In the genomic region with DNA sequence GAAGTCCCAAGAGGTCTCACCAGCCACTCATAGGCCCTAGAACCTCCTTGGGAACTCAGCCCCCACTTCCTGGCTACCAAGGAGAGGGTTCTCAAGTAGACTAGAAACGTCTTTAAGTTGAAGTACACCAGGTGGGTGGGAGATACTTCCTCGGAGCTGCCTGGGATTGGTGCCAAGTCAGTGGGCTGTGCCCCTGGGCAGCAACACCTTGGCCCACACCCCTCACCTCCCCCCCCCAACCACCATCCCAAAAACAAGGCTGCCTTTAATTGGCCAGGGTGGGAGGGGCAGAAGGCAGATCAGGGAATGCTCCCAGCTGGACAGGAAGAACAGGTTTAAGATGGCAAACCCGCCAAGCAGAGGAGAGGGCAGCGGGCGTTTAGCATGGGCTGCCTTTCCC, we compare ENCODE assay signal across 14 mouse cellular contexts. TPM values are rescaled to one million over a fixed set of nuclear protein-coding genes. Genes with fewer than 3 reads are reported as not detected.
DNase-seq lines count a peak whose midpoint lies in the region; ATAC-seq and TF ChIP-seq lines count a peak whose summit lies in the region.
"Had no signal": no experiment of that assay in that cellular context is flagged by ENCODE, and none has a peak within 500 bp of the region (broad histone marks: within the 10 kb centered on the region; RNA-seq: fewer than 3 reads in every experiment).

No protein-coding gene starts in this region.

- H3K27me3 ChIP-seq in embryonic facial prominence, embryonic 13.5 days = no peaks in the 10 kb centered on the region
- peaks cover 34% of the 10 kb centered on the region for H3K27me3 ChIP-seq in embryonic facial prominence, embryonic 10.5 days (replicated peaks; ENCODE audit: low read depth, poor library complexity, severe bottlenecking)
- H3K27me3 ChIP-seq in limb, embryonic 15.5 days = no peaks in the 10 kb centered on the region
- peaks cover 11% of the 10 kb centered on the region for H3K27me3 ChIP-seq in forebrain, postnatal 0 days (ENCODE audit: insufficient read depth, low read length)

- no peak overlapping the region for H3K4me3 ChIP-seq in embryonic facial prominence, embryonic 13.5 days
- H3K4me3 ChIP-seq in embryonic facial prominence, embryonic 10.5 days = no peak overlapping the region
- H3K4me3 ChIP-seq in embryonic fibroblast, embryonic 13.5 days (ENCODE audit: insufficient read depth, low read length) = no peak overlapping the region
- H3K4me3 ChIP-seq in limb, embryonic 15.5 days = no peak overlapping the region
- no peak overlapping the region for H3K4me3 ChIP-seq in forebrain, postnatal 0 days (ENCODE audit: low read depth, low read length)
- H3K4me3 ChIP-seq: erythroblast, embryonic 14.5 days; midbrain, embryonic 12.5 days had no signal

- peaks cover 79% of the 10 kb centered on the region for H3K4me1 ChIP-seq in embryonic facial prominence, embryonic 13.5 days
- H3K4me1 ChIP-seq in embryonic facial prominence, embryonic 10.5 days = peaks cover 73% of the 10 kb centered on the region
- peaks cover 19% of the 10 kb centered on the region for H3K4me1 ChIP-seq in embryonic fibroblast, embryonic 13.5 days (ENCODE audit: control insufficient read depth, insufficient read depth, low read length)
- peaks cover 75% of the 10 kb centered on the region for H3K4me1 ChIP-seq in limb, embryonic 15.5 days
- H3K4me1 ChIP-seq in forebrain, postnatal 0 days (ENCODE audit: insufficient read depth) = no peaks in the 10 kb centered on the region; the same call in 1 of the 2 replicates

- DNase-seq in embryonic facial prominence, embryonic 10.5 days (ENCODE audit: low spot score) = no peak
- peak; percentile 82 for DNase-seq in lung, postnatal 25 days (ENCODE audit: low spot score)
- DNase-seq in forebrain, postnatal 0 days = no peak
- no peak for DNase-seq in ovary, postnatal 14 days (ENCODE audit: low spot score)
- DNase-seq in frontal cortex, postnatal 25 days (ENCODE audit: low spot score in 2 of 2) = no peak
- DNase-seq: adrenal gland, postnatal 10 days; cerebellum, adult 8-10 months had no signal

- TF ChIP-seq CTCF in embryonic fibroblast, embryonic 13.5 days (IDR thresholded peaks at IDR 0.05; ENCODE audit: borderline replicate concordance, insufficient read depth, low read length) = no peak
- TF ChIP-seq CTCF in forebrain, postnatal 0 days (IDR thresholded peaks at IDR 0.05; ENCODE audit: low read depth) = no peak

- ATAC-seq in embryonic facial prominence, embryonic 13.5 days (ENCODE audit: insufficient number of reproducible peaks, insufficient read depth, low FRiP score, low TSS enrichment, low read depth) = no peak
- no peak for ATAC-seq in limb, embryonic 15.5 days (ENCODE audit: insufficient number of reproducible peaks, low FRiP score, low TSS enrichment, low read depth)
- no peak for ATAC-seq in forebrain, postnatal 0 days

- 68% methylated on average over 5 of the region's 5 CpGs for WGBS in embryonic facial prominence, embryonic 13.5 days
- WGBS in embryonic facial prominence, embryonic 10.5 days = 70% methylated on average over 5 of the region's 5 CpGs
- WGBS in limb, embryonic 15.5 days = 46% methylated on average over 5 of the region's 5 CpGs
- 78% methylated on average over 5 of the region's 5 CpGs for WGBS in forebrain, postnatal 0 days

- H3K27ac ChIP-seq in embryonic facial prominence, embryonic 13.5 days = 0 out of 2 replicates have a peak overlapping the region, but pooled peaks have one; percentile 16
- no peak overlapping the region for H3K27ac ChIP-seq in embryonic facial prominence, embryonic 10.5 days (replicated peaks)
- peak overlapping the region; percentile 79 for H3K27ac ChIP-seq in embryonic fibroblast, embryonic 13.5 days (ENCODE audit: insufficient read depth, low read length)
- H3K27ac ChIP-seq in limb, embryonic 15.5 days = peak overlapping the region; percentile 67; the same call in 1 of the 2 replicates
- H3K27ac ChIP-seq in forebrain, postnatal 0 days (ENCODE audit: low read depth, low read length) = no peak overlapping the region
- H3K27ac ChIP-seq: midbrain, embryonic 12.5 days had no signal

- no peaks in the 10 kb centered on the region; the same call in 1 of the 2 replicates for H3K36me3 ChIP-seq in embryonic facial prominence, embryonic 13.5 days
- H3K36me3 ChIP-seq in embryonic facial prominence, embryonic 10.5 days (replicated peaks) = no peaks in the 10 kb centered on the region
- H3K36me3 ChIP-seq in limb, embryonic 15.5 days = no peaks in the 10 kb centered on the region
- no peaks in the 10 kb centered on the region for H3K36me3 ChIP-seq in forebrain, postnatal 0 days (ENCODE audit: insufficient read depth)
- H3K36me3 ChIP-seq: midbrain, embryonic 12.5 days had no signal

- H3K9me3 ChIP-seq in embryonic facial prominence, embryonic 13.5 days = no peaks in the 10 kb centered on the region
- H3K9me3 ChIP-seq in embryonic facial prominence, embryonic 10.5 days = no peaks in the 10 kb centered on the region
- H3K9me3 ChIP-seq in limb, embryonic 15.5 days = no peaks in the 10 kb centered on the region
- H3K9me3 ChIP-seq in forebrain, postnatal 0 days (ENCODE audit: low read length) = no peaks in the 10 kb centered on the region
- H3K9me3 ChIP-seq: midbrain, embryonic 12.5 days had no signal

- TF ChIP-seq POLR2A in embryonic fibroblast, embryonic 13.5 days (IDR thresholded peaks at IDR 0.05; ENCODE audit: low read depth, low read length) = no peak

- H3K9ac ChIP-seq in embryonic facial prominence, embryonic 13.5 days = no peak overlapping the region
- H3K9ac ChIP-seq in limb, embryonic 15.5 days = no peak overlapping the region
- H3K9ac ChIP-seq in forebrain, postnatal 0 days = no peak overlapping the region
- H3K9ac ChIP-seq: midbrain, embryonic 12.5 days had no signal

- H3K4me2 ChIP-seq in embryonic facial prominence, embryonic 13.5 days = peak overlapping the region; percentile 80
- H3K4me2 ChIP-seq in limb, embryonic 15.5 days = peak overlapping the region; percentile 10; the same call in 1 of the 2 replicates
- no peak overlapping the region for H3K4me2 ChIP-seq in forebrain, postnatal 0 days (ENCODE audit: low read depth)
- H3K4me2 ChIP-seq: midbrain, embryonic 12.5 days had no signal

RNA-seq across cellular contexts. Expression of a gene that starts 3.4 kb away (rescaled TPM):
- polyA plus RNA-seq in embryonic facial prominence, embryonic 13.5 days (2015; fragmentation: Nextera tagmentation; extraction: Ambion mirVana) = 81.5 and 87.8 TPM in 2 replicates
- polyA plus RNA-seq in embryonic facial prominence, embryonic 10.5 days (2016; fragmentation: Nextera tagmentation; extraction: Ambion mirVana) = 25.5 and 26.0 TPM in 2 replicates
- 242 and 248 TPM in 2 replicates for polyA plus RNA-seq in embryonic fibroblast, embryonic 13.5 days (2011; ENCODE audit: insufficient read length, low read depth, missing spikeins)
- 107 and 110 TPM in 2 replicates for polyA plus RNA-seq in limb, embryonic 15.5 days (2015; fragmentation: Nextera tagmentation; extraction: Ambion mirVana)
- total RNA-seq in forebrain, postnatal 0 days (2014; rRNA removed) = 11.8 and 14.0 TPM in 2 replicates
- 8.0 and 16.5 TPM in 2 replicates for polyA plus RNA-seq in forebrain, postnatal 0 days (2015; fragmentation: Nextera tagmentation; extraction: Ambion mirVana)

RNA-seq across cellular contexts. Expression of a gene that starts 16.4 kb away (rescaled TPM):
- 56.0 and 65.9 TPM in 2 replicates for polyA plus RNA-seq in embryonic facial prominence, embryonic 13.5 days (2015; fragmentation: Nextera tagmentation; extraction: Ambion mirVana)
- 52.5 and 53.1 TPM in 2 replicates for polyA plus RNA-seq in embryonic facial prominence, embryonic 10.5 days (2016; fragmentation: Nextera tagmentation; extraction: Ambion mirVana)
- 23.1 and 23.6 TPM in 2 replicates for polyA plus RNA-seq in embryonic fibroblast, embryonic 13.5 days (2011; ENCODE audit: insufficient read length, low read depth, missing spikeins)
- polyA plus RNA-seq in limb, embryonic 15.5 days (2015; fragmentation: Nextera tagmentation; extraction: Ambion mirVana) = 54.5 and 61.2 TPM in 2 replicates
- total RNA-seq in forebrain, postnatal 0 days (2014; rRNA removed) = 88.0 and 167 TPM in 2 replicates
- 105 and 110 TPM in 2 replicates for polyA plus RNA-seq in forebrain, postnatal 0 days (2015; fragmentation: Nextera tagmentation; extraction: Ambion mirVana)

RNA-seq across cellular contexts. Expression of a gene that starts 20.5 kb away (rescaled TPM):
- 7.7 and 8.3 TPM in 2 replicates for polyA plus RNA-seq in embryonic facial prominence, embryonic 13.5 days (2015; fragmentation: Nextera tagmentation; extraction: Ambion mirVana)
- 3.1 and 3.2 TPM in 2 replicates for polyA plus RNA-seq in embryonic facial prominence, embryonic 10.5 days (2016; fragmentation: Nextera tagmentation; extraction: Ambion mirVana)
- 4.1 and 5.8 TPM in 2 replicates for polyA plus RNA-seq in embryonic fibroblast, embryonic 13.5 days (2011; ENCODE audit: insufficient read length, low read depth, missing spikeins)
- polyA plus RNA-seq in limb, embryonic 15.5 days (2015; fragmentation: Nextera tagmentation; extraction: Ambion mirVana) = 11.0 and 12.2 TPM in 2 replicates
- total RNA-seq in forebrain, postnatal 0 days (2014; rRNA removed) = 3.6 and 10.5 TPM in 2 replicates
- polyA plus RNA-seq in forebrain, postnatal 0 days (2015; fragmentation: Nextera tagmentation; extraction: Ambion mirVana) = 10.0 and 10.7 TPM in 2 replicates
- polyA plus RNA-seq: erythroblast, embryonic 14.5 days had no signal

RNA-seq across cellular contexts. Expression of a gene that starts 33.2 kb away (rescaled TPM):
- not detected in 2 replicates for polyA plus RNA-seq in embryonic facial prominence, embryonic 13.5 days (2015; fragmentation: Nextera tagmentation; extraction: Ambion mirVana)
- not detected in 2 replicates for polyA plus RNA-seq in embryonic facial prominence, embryonic 10.5 days (2016; fragmentation: Nextera tagmentation; extraction: Ambion mirVana)
- polyA plus RNA-seq in embryonic fibroblast, embryonic 13.5 days (2011; ENCODE audit: insufficient read length, low read depth, missing spikeins) = not detected in 2 replicates
- polyA plus RNA-seq in limb, embryonic 15.5 days (2015; fragmentation: Nextera tagmentation; extraction: Ambion mirVana) = not detected in 2 replicates
- not detected in 2 replicates for total RNA-seq in forebrain, postnatal 0 days (2014; rRNA removed)
- polyA plus RNA-seq in forebrain, postnatal 0 days (2015; fragmentation: Nextera tagmentation; extraction: Ambion mirVana) = not detected in 2 replicates
- total RNA-seq: adrenal gland, postnatal 10 days; left cerebral cortex, adult 18-20 months had no signal
- polyA plus RNA-seq: erythroblast, embryonic 14.5 days; heart, embryonic 14.5 days had no signal

RNA-seq across cellular contexts. Expression of a gene that starts 35.4 kb away (rescaled TPM):
- 66.0 and 105 TPM in 2 replicates for polyA plus RNA-seq in embryonic facial prominence, embryonic 13.5 days (2015; fragmentation: Nextera tagmentation; extraction: Ambion mirVana)
- 0.23 and 0.85 TPM in 2 replicates for polyA plus RNA-seq in embryonic facial prominence, embryonic 10.5 days (2016; fragmentation: Nextera tagmentation; extraction: Ambion mirVana)
- polyA plus RNA-seq in embryonic fibroblast, embryonic 13.5 days (2011; ENCODE audit: insufficient read length, low read depth, missing spikeins) = 0.18 and 3.1 TPM in 2 replicates
- 108 and 113 TPM in 2 replicates for polyA plus RNA-seq in limb, embryonic 15.5 days (2015; fragmentation: Nextera tagmentation; extraction: Ambion mirVana)
- total RNA-seq in forebrain, postnatal 0 days (2014; rRNA removed) = 6.2 and 6.3 TPM in 2 replicates
- polyA plus RNA-seq in forebrain, postnatal 0 days (2015; fragmentation: Nextera tagmentation; extraction: Ambion mirVana) = 3.3 and 7.1 TPM in 2 replicates
- polyA plus RNA-seq: erythroblast, embryonic 14.5 days had no signal

Comparison
In these comparisons a context has a peak if more than half of its experiments do, and no peak if none do; other contexts are left out.
1. H3K27ac ChIP-seq: peak in embryonic facial prominence, embryonic 13.5 days (single experiment), embryonic fibroblast, embryonic 13.5 days (single experiment) and limb, embryonic 15.5 days (single experiment); none in embryonic facial prominence, embryonic 10.5 days (single experiment) and forebrain, postnatal 0 days (single experiment).